Mouse (Mus musculus): ENCODE results near the gene Btg2.
A peak's percentile ranks its signal among the peaks of the same experiment; 100 is the strongest.

DNA sequence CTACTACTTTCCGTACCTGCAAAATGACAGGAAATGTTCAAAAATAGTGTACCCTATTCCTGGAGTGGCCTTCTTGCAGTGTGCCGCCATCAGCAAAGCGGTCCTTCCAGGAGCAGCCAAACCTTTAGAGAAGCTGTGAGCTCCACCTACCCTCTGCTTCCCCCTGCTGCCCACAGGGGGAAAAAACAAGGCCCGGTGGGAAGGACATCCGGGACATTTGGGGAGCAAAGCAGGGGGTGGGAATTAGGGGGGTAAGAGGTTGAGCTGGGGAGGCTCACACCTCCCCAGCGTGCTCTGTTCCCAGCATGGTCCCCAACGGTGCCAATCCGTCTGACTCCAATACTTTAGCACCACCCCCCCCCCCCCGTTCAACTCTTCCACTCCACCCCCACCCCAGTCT, 32.9 kb downstream of the Btg2 start:
- peak; percentile 61 for TF ChIP-seq CTCF (IDR thresholded peaks at IDR 0.05; ENCODE audit: control insufficient read depth, insufficient read depth, insufficient read length)
- no peak for TF ChIP-seq USF1 (IDR thresholded peaks at IDR 0.05; ENCODE audit: low read depth)
- TF ChIP-seq CEBPB (IDR thresholded peaks at IDR 0.05; ENCODE audit: low read depth): no peak
- no peak for TF ChIP-seq MYOD1 (IDR thresholded peaks at IDR 0.05; ENCODE audit: control insufficient read depth, insufficient read length, low read depth)
- no peak for TF ChIP-seq MAX (IDR thresholded peaks at IDR 0.05)
- TF ChIP-seq MYOG (IDR thresholded peaks at IDR 0.05; ENCODE audit: control insufficient read depth, extremely low read depth, insufficient read length): no peak
- TF ChIP-seq FOSL1 (IDR thresholded peaks at IDR 0.05; ENCODE audit: insufficient read depth, low read length, poor library complexity, severe bottlenecking): no peak
